ENCODE assay signal across 12 mouse cellular contexts in genomic region chr17:34895724-34896123, GRCm38 (mm10). TPM values are rescaled to one million over a fixed set of nuclear protein-coding genes. Genes with fewer than 3 reads are reported as not detected.
DNase-seq lines count a peak whose midpoint lies in the region; ATAC-seq lines count a peak whose summit lies in the region.
"Had no signal": no experiment of that assay in that cellular context is flagged by ENCODE, and none has a peak within 500 bp of the region (broad histone marks: within the 10 kb centered on the region; RNA-seq: fewer than 3 reads in every experiment).

No protein-coding gene starts in this region.

- no peaks in the 10 kb centered on the region for H3K27me3 ChIP-seq in megakaryocyte, embryonic 14.5 days (replicated peaks)
- H3K27me3 ChIP-seq in limb, embryonic 10.5 days (ENCODE audit: low read depth, poor library complexity, severe bottlenecking) = no peaks in the 10 kb centered on the region
- no peaks in the 10 kb centered on the region for H3K27me3 ChIP-seq in neural tube, embryonic 14.5 days (ENCODE audit: control insufficient read depth, insufficient read depth, low read length)

- peak overlapping the region; percentile 38 for H3K4me3 ChIP-seq in megakaryocyte, embryonic 14.5 days (replicated peaks)
- H3K4me3 ChIP-seq in limb, embryonic 10.5 days = peak overlapping the region; percentile 99
- peak overlapping the region; percentile 79 for H3K4me3 ChIP-seq in neural tube, embryonic 14.5 days (ENCODE audit: low read depth, low read length)

- peaks cover 64% of the 10 kb centered on the region for H3K4me1 ChIP-seq in megakaryocyte, embryonic 14.5 days
- H3K4me1 ChIP-seq in limb, embryonic 10.5 days = peaks cover 56% of the 10 kb centered on the region
- peaks cover 37% of the 10 kb centered on the region for H3K4me1 ChIP-seq in neural tube, embryonic 14.5 days (ENCODE audit: control insufficient read depth, insufficient read depth, low read length)

- H3K9ac ChIP-seq in neural tube, embryonic 14.5 days (replicated peaks; ENCODE audit: low read depth, low read length) = peak overlapping the region; percentile 92

- no peak for ATAC-seq in cerebellum, adult (ENCODE audit: insufficient number of reproducible peaks, low FRiP score, low TSS enrichment)
- no peak for ATAC-seq in megakaryocyte, adult 5-6 weeks (ENCODE audit: poor library complexity, severe bottlenecking)
- ATAC-seq in neural tube, embryonic 14.5 days (ENCODE audit: low read depth) = no peak

- DNase-seq in cerebellum, adult 9-11 months = peak; percentile 67
- no peak for DNase-seq in limb, embryonic 10.5 days (ENCODE audit: low spot score)
- DNase-seq in left cerebral cortex, postnatal 25 days (ENCODE audit: low spot score in 2 of 2) = no peak
- DNase-seq in embryo, embryonic 10.5 days (ENCODE audit: low spot score) = no peak
- DNase-seq: B cell, adult 2 months had no signal

- 94% methylated on average over 15 of the region's 15 CpGs for WGBS in limb, embryonic 10.5 days
- 86% methylated on average over 15 of the region's 15 CpGs for WGBS in neural tube, embryonic 14.5 days

- H3K9me3 ChIP-seq in megakaryocyte, embryonic 14.5 days = no peaks in the 10 kb centered on the region
- no peaks in the 10 kb centered on the region for H3K9me3 ChIP-seq in limb, embryonic 10.5 days (replicated peaks)
- no peaks in the 10 kb centered on the region for H3K9me3 ChIP-seq in neural tube, embryonic 14.5 days (ENCODE audit: control insufficient read depth, low read length)

- H3K27ac ChIP-seq in limb, embryonic 10.5 days = peak overlapping the region; percentile 99
- peak overlapping the region; percentile 90; the same call in 1 of the 2 replicates for H3K27ac ChIP-seq in neural tube, embryonic 14.5 days (ENCODE audit: low read depth, low read length)

- peak overlapping the region; percentile 82 for H3K4me2 ChIP-seq in neural tube, embryonic 14.5 days (ENCODE audit: low read depth, low read length)

- intact Hi-C loops in left cerebral cortex, postnatal 25 days (cut with DNase I) = loop anchor here (5.0 kb wide), 2 partner anchors 227 to 778 kb away; partner anchors contain the start of genes Csnk2b, Gpank1 and H2-DMa

- H3K36me3 ChIP-seq in megakaryocyte, embryonic 14.5 days (replicated peaks; ENCODE audit: low read length) = peaks cover 10% of the 10 kb centered on the region
- peaks cover 21% of the 10 kb centered on the region for H3K36me3 ChIP-seq in limb, embryonic 10.5 days
- H3K36me3 ChIP-seq in neural tube, embryonic 14.5 days (ENCODE audit: control insufficient read depth, insufficient read depth, low read length) = no peaks in the 10 kb centered on the region

RNA-seq across cellular contexts. Expression of gene C2, which starts 2.3 kb away (rescaled TPM):
- 3.0 and 6.0 TPM in 2 replicates for polyA plus RNA-seq in megakaryocyte, embryonic 14.5 days (2012; ENCODE audit: insufficient read depth, low replicate concordance)
- total RNA-seq in megakaryocyte, adult 5-6 weeks (2015) = 1.0 and 1.3 TPM in 2 replicates
- 0.22 TPM in 1 of 2 replicates, not detected in the other for total RNA-seq in megakaryocyte, adult 5-6 weeks (2017)
- polyA plus RNA-seq in limb, embryonic 10.5 days (2016; fragmentation: Nextera tagmentation; extraction: Ambion mirVana) = 0.29 and 0.40 TPM in 2 replicates
- polyA plus RNA-seq in neural tube, embryonic 14.5 days (2014; fragmentation: Nextera tagmentation; extraction: Ambion mirVana) = 1.5 and 2.1 TPM in 2 replicates
- total RNA-seq in left cerebral cortex, postnatal 25 days (2021) = 1 to 10 TPM; 1.5 to 3.6 TPM

RNA-seq across cellular contexts. Expression of gene Ehmt2, which starts 2.5 kb away (rescaled TPM):
- 356 and 543 TPM in 2 replicates for polyA plus RNA-seq in megakaryocyte, embryonic 14.5 days (2012; ENCODE audit: insufficient read depth, low replicate concordance)
- 66.5 and 68.9 TPM in 2 replicates for total RNA-seq in megakaryocyte, adult 5-6 weeks (2015)
- total RNA-seq in megakaryocyte, adult 5-6 weeks (2017) = 75.4 and 75.7 TPM in 2 replicates
- 109 and 116 TPM in 2 replicates for polyA plus RNA-seq in limb, embryonic 10.5 days (2016; fragmentation: Nextera tagmentation; extraction: Ambion mirVana)
- polyA plus RNA-seq in neural tube, embryonic 14.5 days (2014; fragmentation: Nextera tagmentation; extraction: Ambion mirVana) = 78.1 and 86.8 TPM in 2 replicates
- 100 to 1,000 TPM; 166 to 167 TPM for total RNA-seq in left cerebral cortex, postnatal 25 days (2021)

RNA-seq across cellular contexts. Expression of gene Gm20547, which starts 13.9 kb away (rescaled TPM):
- not detected in 2 replicates for polyA plus RNA-seq in megakaryocyte, embryonic 14.5 days (2012; ENCODE audit: insufficient read depth, low replicate concordance)
- total RNA-seq in megakaryocyte, adult 5-6 weeks (2015) = not detected in 2 replicates
- total RNA-seq in megakaryocyte, adult 5-6 weeks (2017) = 0.41 TPM in 1 of 2 replicates, not detected in the other
- 0.06 TPM in 1 of 2 replicates, not detected in the other for polyA plus RNA-seq in limb, embryonic 10.5 days (2016; fragmentation: Nextera tagmentation; extraction: Ambion mirVana)
- polyA plus RNA-seq in neural tube, embryonic 14.5 days (2014; fragmentation: Nextera tagmentation; extraction: Ambion mirVana) = not detected in 2 replicates
- not detected for total RNA-seq in left cerebral cortex, postnatal 25 days (2021)
- total RNA-seq: adrenal gland, postnatal 14 days; layer of hippocampus, postnatal 36 days had no signal
- polyA plus RNA-seq: erythroblast, embryonic 14.5 days had no signal

RNA-seq across cellular contexts. Expression of gene Zbtb12, which starts 16.4 kb away (rescaled TPM):
- 6.7 and 15.4 TPM in 2 replicates for polyA plus RNA-seq in megakaryocyte, embryonic 14.5 days (2012; ENCODE audit: insufficient read depth, low replicate concordance)
- 0.78 and 1.1 TPM in 2 replicates for total RNA-seq in megakaryocyte, adult 5-6 weeks (2015)
- total RNA-seq in megakaryocyte, adult 5-6 weeks (2017) = 0.98 and 1.0 TPM in 2 replicates
- 6.2 and 6.3 TPM in 2 replicates for polyA plus RNA-seq in limb, embryonic 10.5 days (2016; fragmentation: Nextera tagmentation; extraction: Ambion mirVana)
- polyA plus RNA-seq in neural tube, embryonic 14.5 days (2014; fragmentation: Nextera tagmentation; extraction: Ambion mirVana) = 2.2 and 2.3 TPM in 2 replicates
- total RNA-seq in left cerebral cortex, postnatal 25 days (2021) = 1 to 10 TPM; 6.9 to 7.3 TPM

RNA-seq across cellular contexts. Expression of gene Slc44a4, which starts 18.5 kb away (rescaled TPM):
- not detected in 2 replicates for polyA plus RNA-seq in megakaryocyte, embryonic 14.5 days (2012; ENCODE audit: insufficient read depth, low replicate concordance)
- total RNA-seq in megakaryocyte, adult 5-6 weeks (2015) = 0.33 TPM in 1 of 2 replicates, not detected in the other
- 0.12 TPM in 1 of 2 replicates, not detected in the other for total RNA-seq in megakaryocyte, adult 5-6 weeks (2017)
- not detected in 2 replicates for polyA plus RNA-seq in limb, embryonic 10.5 days (2016; fragmentation: Nextera tagmentation; extraction: Ambion mirVana)
- polyA plus RNA-seq in neural tube, embryonic 14.5 days (2014; fragmentation: Nextera tagmentation; extraction: Ambion mirVana) = not detected in 2 replicates
- total RNA-seq in left cerebral cortex, postnatal 25 days (2021) = under 1 TPM; 0.55 to 0.66 TPM
- polyA plus RNA-seq: erythroblast, embryonic 14.5 days had no signal

Comparison
In these comparisons a context has a peak if more than half of its experiments do, and no peak if none do; other contexts are left out.
1. H3K4me3 ChIP-seq: peak in every context shown above with its lines; median percentile 99 in limb, embryonic 10.5 days; 79 in neural tube, embryonic 14.5 days; 38 in megakaryocyte, embryonic 14.5 days.